ENCODE assay signal across 31 mouse cellular contexts in the genomic region with DNA sequence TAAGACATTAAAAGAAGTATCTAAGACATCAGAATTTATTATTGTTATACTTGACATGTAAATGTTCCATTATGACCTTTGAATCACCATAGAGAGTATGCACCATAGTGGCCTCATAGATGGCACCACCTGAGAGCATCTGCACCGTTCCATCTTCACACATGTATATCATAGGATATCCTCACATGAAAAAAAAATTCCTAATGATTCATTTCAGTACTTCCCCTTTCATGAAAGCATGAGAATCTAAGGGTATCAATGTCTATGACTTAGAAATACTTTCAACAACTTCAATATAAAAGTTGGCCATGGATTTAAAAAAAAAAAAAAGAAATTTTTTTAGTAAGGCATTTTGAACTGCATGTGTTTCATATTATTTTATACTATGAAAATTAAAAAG. TPM values are rescaled to one million over a fixed set of nuclear protein-coding genes. Genes with fewer than 3 reads are reported as not detected.
"Had no signal": no experiment of that assay in that cellular context is flagged by ENCODE, and none has a peak within 500 bp of the region (broad histone marks: within the 10 kb centered on the region; RNA-seq: fewer than 3 reads in every experiment).

No protein-coding gene starts in this region.

- H3K4me3 ChIP-seq: limb, embryonic 10.5 days; limb, embryonic 12.5 days; limb, embryonic 13.5 days; limb, embryonic 15.5 days; liver, embryonic 12.5 days; liver, embryonic 13.5 days; liver, embryonic 15.5 days; lung, embryonic 15.5 days; megakaryocyte, embryonic 14.5 days; midbrain, embryonic 12.5 days; midbrain, embryonic 13.5 days; midbrain, embryonic 15.5 days; neural tube, embryonic 12.5 days had no signal

- H3K4me2 ChIP-seq: limb, embryonic 15.5 days; liver, embryonic 11.5 days; liver, embryonic 12.5 days; liver, embryonic 13.5 days; liver, embryonic 15.5 days; midbrain, embryonic 12.5 days; midbrain, embryonic 13.5 days; midbrain, embryonic 15.5 days; neural tube, embryonic 12.5 days had no signal

- H3K27me3 ChIP-seq: limb, embryonic 12.5 days; limb, embryonic 13.5 days; limb, embryonic 15.5 days; liver, embryonic 12.5 days; liver, embryonic 13.5 days; liver, embryonic 15.5 days; lung, embryonic 15.5 days; megakaryocyte, embryonic 14.5 days; midbrain, embryonic 12.5 days; midbrain, embryonic 15.5 days; neural tube, embryonic 12.5 days had no signal

- DNase-seq: left cerebral cortex, postnatal 4 days; liver; liver, embryonic 13.5 days; liver, postnatal 0 days; lung, adult 18-20 months; lung, adult 2 months; lung, embryonic 14.5 days; lung, postnatal 10 days; lung, postnatal 14 days; lung, postnatal 36 days; lung, postnatal 4 days; midbrain, embryonic 14.5 days had no signal

- ATAC-seq: liver, embryonic 12.5 days; liver, postnatal 0 days; lung, postnatal 0 days; midbrain, embryonic 13.5 days; midbrain, embryonic 15.5 days; midbrain, embryonic 16.5 days had no signal

- H3K36me3 ChIP-seq: limb, embryonic 10.5 days; limb, embryonic 12.5 days; limb, embryonic 13.5 days; limb, embryonic 15.5 days; liver, embryonic 12.5 days; liver, embryonic 13.5 days; liver, embryonic 15.5 days; lung, embryonic 15.5 days; midbrain, embryonic 12.5 days; midbrain, embryonic 13.5 days; midbrain, embryonic 15.5 days; neural tube, embryonic 12.5 days had no signal

- H3K27ac ChIP-seq: liver, embryonic 12.5 days; liver, embryonic 13.5 days; liver, embryonic 14.5 days; liver, embryonic 15.5 days; macrophage; midbrain, embryonic 12.5 days; midbrain, embryonic 13.5 days; midbrain, embryonic 15.5 days; neural tube, embryonic 12.5 days had no signal

- H3K4me1 ChIP-seq: liver, embryonic 12.5 days; liver, embryonic 13.5 days; liver, embryonic 15.5 days; megakaryocyte, embryonic 14.5 days; neural tube, embryonic 12.5 days had no signal

- H3K9ac ChIP-seq: limb, embryonic 12.5 days; limb, embryonic 13.5 days; limb, embryonic 15.5 days; liver, embryonic 12.5 days; liver, embryonic 13.5 days; liver, embryonic 14.5 days; liver, embryonic 15.5 days; liver, postnatal 0 days; lung, embryonic 14.5 days; lung, embryonic 15.5 days; midbrain, embryonic 12.5 days; midbrain, embryonic 13.5 days; midbrain, embryonic 15.5 days; neural tube, embryonic 12.5 days had no signal

- H3K9me3 ChIP-seq: limb, embryonic 10.5 days; limb, embryonic 12.5 days; limb, embryonic 13.5 days; limb, embryonic 15.5 days; liver, embryonic 12.5 days; liver, embryonic 13.5 days; liver, embryonic 15.5 days; lung, embryonic 15.5 days; megakaryocyte, embryonic 14.5 days; midbrain, embryonic 12.5 days; midbrain, embryonic 13.5 days; midbrain, embryonic 15.5 days; neural tube, embryonic 12.5 days had no signal

RNA-seq across cellular contexts. Expression of a gene that starts 25.6 kb away (rescaled TPM):
- total RNA-seq: liver, adult 2 months; megakaryocyte progenitor cell, adult 5-6 weeks had no signal
- polyA plus RNA-seq: liver, adult 2 months; liver, postnatal 0 days; macrophage had no signal
